Mouse (Mus musculus) spleen, adult 2 months (tissue): ENCODE results near the gene Xpnpep1.

Source experiments
- CTCF ChIP-seq: fragments of 200-500 bp; IDR thresholded peaks from 2 replicates; pipeline ENCODE4 v1.5.1; 2011; ENCODE audit warnings: mild to moderate bottlenecking, inconsistent platforms; ENCODE audit not compliant: insufficient read depth, insufficient read length, insufficient replicate concordance; ENCODE audit errors: extremely low read depth
- POLR2A ChIP-seq: fragments of 200-500 bp; IDR thresholded peaks from 2 replicates; pipeline ENCODE4 v1.6.1; 2011; ENCODE audit warnings: low read depth, low read length, inconsistent platforms

- TF ChIP-seq POLR2A = no peak
- no peak for TF ChIP-seq CTCF
Measured at GRCm38 (mm10) chr19:53058726-53059334, 18.8 kb upstream of the Xpnpep1 start.
